Mouse (Mus musculus): Measurements from ENCODE around the gene Actr6.

DNA sequence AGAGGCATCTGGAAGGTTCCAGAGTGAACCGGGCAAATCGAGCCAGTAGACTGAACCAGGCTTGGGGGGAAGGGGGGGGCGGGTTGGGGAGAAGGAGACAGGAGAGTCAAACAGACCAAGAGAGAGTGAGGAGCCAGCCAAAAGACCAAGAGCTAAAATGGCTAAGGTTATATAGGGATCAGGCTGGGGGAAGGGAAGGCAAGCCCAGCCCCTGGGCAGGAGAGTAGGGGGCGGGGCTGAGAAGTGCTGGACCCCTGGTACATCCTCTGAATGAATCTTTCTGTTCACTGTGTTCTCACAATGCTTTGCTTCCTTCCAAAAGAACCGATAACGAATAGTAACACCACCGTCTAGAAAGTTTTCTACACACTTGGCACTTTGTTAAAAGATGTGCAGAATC, 7.6 kb upstream of the Actr6 start:
- TF ChIP-seq TAL1 (IDR thresholded peaks at IDR 0.05; ENCODE audit: low read length) (no peak), GATA1 (IDR thresholded peaks at IDR 0.05; ENCODE audit: low read length) (no peak)
